Mouse (Mus musculus): ENCODE data around the gene Chdh. TPM values are rescaled to one million over a fixed set of nuclear protein-coding genes. Genes with fewer than 3 reads are reported as not detected.

The Chdh gene
- polyA plus RNA-seq, 1 experiment from 2014 or later: 0.42 TPM

DNA sequence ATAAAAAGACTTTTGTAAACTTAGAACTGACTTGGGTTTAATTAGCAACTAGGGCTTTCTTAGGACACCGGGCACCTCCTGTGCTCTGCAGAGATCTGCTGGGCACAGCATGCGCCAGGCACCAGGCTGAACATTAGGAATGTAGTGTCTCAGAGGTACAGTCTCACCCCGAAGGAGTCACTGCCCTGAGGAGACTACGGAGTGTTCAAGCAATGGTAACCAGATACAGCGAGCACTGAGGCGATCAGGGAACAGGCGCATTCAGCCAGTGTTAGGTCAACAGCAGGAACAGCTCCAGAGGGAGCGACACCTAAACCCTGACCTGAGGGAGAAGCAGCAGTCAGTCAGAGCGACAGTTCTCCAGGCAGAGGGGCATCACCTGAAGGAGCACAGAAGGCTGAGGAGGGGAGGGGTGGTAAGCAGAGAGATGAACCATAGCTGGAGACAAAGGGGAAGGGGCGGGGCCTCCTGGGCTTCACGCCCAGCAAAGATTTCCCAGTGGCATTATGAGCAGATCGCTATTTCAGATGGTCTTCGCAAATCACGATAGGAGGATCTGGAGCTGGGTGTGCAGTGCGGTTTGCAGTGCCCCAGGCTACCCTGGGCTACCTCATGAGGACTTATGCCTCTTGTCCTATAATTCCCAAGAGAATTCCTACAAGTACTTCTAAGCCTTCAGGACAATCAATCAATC, 69.4 kb downstream of the Chdh start:
- peaks cover 24% of the 10 kb centered on the region for H3K36me3 ChIP-seq
- 78% methylated on average over 15 of the region's 15 CpGs for WGBS
- no peak overlapping the region for H3K27ac ChIP-seq (replicated peaks)
- no peak overlapping the region for H3K9ac ChIP-seq
- H3K4me3 ChIP-seq: no peak overlapping the region
- no peak overlapping the region for H3K4me2 ChIP-seq
- H3K27me3 ChIP-seq: no peaks in the 10 kb centered on the region
- no peak for ATAC-seq (ENCODE audit: low read depth)
- H3K9me3 ChIP-seq: no peaks in the 10 kb centered on the region
- H3K4me1 ChIP-seq (replicated peaks): no peaks in the 10 kb centered on the region

DNA sequence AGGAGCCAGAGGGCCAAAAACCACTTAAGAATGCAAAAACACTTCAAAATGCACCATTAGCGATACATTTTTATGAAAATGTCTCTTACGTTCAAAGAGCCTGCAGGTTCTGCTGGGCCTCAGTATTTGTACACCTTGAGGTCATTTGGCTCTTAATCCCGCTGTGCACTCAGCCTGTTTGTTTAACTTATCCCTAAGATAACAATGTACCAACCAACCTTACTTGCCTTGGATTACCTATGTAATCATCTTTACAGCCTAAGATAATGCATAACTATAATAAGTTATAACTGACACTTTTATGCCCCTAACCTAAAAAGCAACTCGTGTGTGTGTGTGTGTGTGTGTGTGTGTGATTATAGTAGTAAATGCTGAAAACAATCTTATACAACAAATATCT, 70.9 kb downstream of the Chdh start:
- peaks cover 9% of the 10 kb centered on the region; the same call in 1 of the 2 replicates for H3K36me3 ChIP-seq
- ATAC-seq (ENCODE audit: low read depth): no peak
- H3K4me1 ChIP-seq (replicated peaks): no peaks in the 10 kb centered on the region
- H3K9ac ChIP-seq: no peak overlapping the region
- H3K9me3 ChIP-seq: no peaks in the 10 kb centered on the region
- no peaks in the 10 kb centered on the region for H3K27me3 ChIP-seq
- H3K27ac ChIP-seq (replicated peaks): no peak overlapping the region
- no peak overlapping the region for H3K4me2 ChIP-seq
- H3K4me3 ChIP-seq: no peak overlapping the region
- 84% methylated on average over 4 of the region's 4 CpGs for WGBS

Small RNA genes within 50 kb of the gene (microRNA-seq; reads per million reads assigned to microRNA genes)
- gene Mir6947: 0.74 reads per million

Other genes starting within 250 kb of the Chdh start
- gene Selenok, start 40.7 kb upstream of the Chdh start, polyA plus RNA-seq (2015; fragmentation: Nextera tagmentation; extraction: Ambion mirVana): 487 and 510 TPM in 2 replicates
- 84.5 and 91.1 TPM in 2 replicates for gene Actr8, start 30.7 kb upstream of the Chdh start, polyA plus RNA-seq (2015; fragmentation: Nextera tagmentation; extraction: Ambion mirVana)
- 0.74 and 1.2 TPM in 2 replicates for gene Il17rb, start 127 bp upstream of the Chdh start, polyA plus RNA-seq (2015; fragmentation: Nextera tagmentation; extraction: Ambion mirVana)

Measured in neural tube, embryonic 13.5 days (tissue).